Mouse (Mus musculus) heart, embryonic 15.5 days (tissue): ENCODE measurements around the gene Sgpp2. TPM values are rescaled to one million over a fixed set of nuclear protein-coding genes. Genes with fewer than 3 reads are reported as not detected.

ENCODE experiments used
- ATAC-seq: fragments of 200-750 bp; cut with Nextera tagmentation; replicated peaks from 2 replicates; pipeline ENCODE4 v1.8.0; 2017; ENCODE audit warnings: low read depth, moderate TSS enrichment; ENCODE audit not compliant: insufficient number of reproducible peaks, insufficient read depth, low FRiP score
- H3K27ac ChIP-seq: fragments of 300-500 bp; sonication (generic); 2 replicates; pipeline ENCODE4 v1.5.1; 2015; ENCODE audit warnings: mild to moderate bottlenecking, inconsistent platforms
- H3K27me3 ChIP-seq: fragments of 300-500 bp; sonication (generic); 2 replicates; pipeline ENCODE4 v1.6.1; 2015; ENCODE audit warnings: inconsistent platforms
- H3K36me3 ChIP-seq: fragments of 300-500 bp; sonication (generic); 2 replicates; pipeline ENCODE4 v1.6.1; 2015; ENCODE audit warnings: mild to moderate bottlenecking, inconsistent platforms
- H3K4me1 ChIP-seq: fragments of 300-500 bp; sonication (generic); replicated peaks from 2 replicates; pipeline ENCODE4 v1.6.1; 2015; ENCODE audit warnings: inconsistent platforms
- H3K4me2 ChIP-seq: fragments of 300-500 bp; sonication (generic); 2 replicates; pipeline ENCODE4 v1.6.1; 2015; ENCODE audit warnings: inconsistent platforms, mild to moderate bottlenecking, moderate library complexity
- H3K4me3 ChIP-seq: fragments of 300-500 bp; sonication (generic); 2 replicates; pipeline ENCODE4 v1.5.1; 2015; ENCODE audit warnings: mild to moderate bottlenecking, inconsistent platforms
- H3K9ac ChIP-seq: fragments of 300-500 bp; sonication (generic); 2 replicates; pipeline ENCODE4 v1.6.1; 2015; ENCODE audit warnings: mild to moderate bottlenecking, inconsistent platforms
- H3K9me3 ChIP-seq: fragments of 300-500 bp; sonication (generic); replicated peaks from 2 replicates; pipeline ENCODE4 v1.6.1; 2016; ENCODE audit warnings: inconsistent platforms
- WGBS: fragments of 180-500 bp; shearing (Covaris S2); methylation state at CpG from one replicate; pipeline ENCODE4 v1.1.7; 2015; ENCODE audit warnings: mixed read lengths; 5-methylcytosine and 5-hydroxymethylcytosine counted together
- polyA plus RNA-seq: library from polyadenylated mRNA; unstranded; fragments of >200 nt; fragmentation: Nextera tagmentation; extraction: Ambion mirVana; gene quantifications from 2 replicates; pipeline ENCODE4 v1.2.1, GENCODE M21; 2015

Gene Sgpp2
- polyA plus RNA-seq, 1 experiment from 2014 or later = 0.25 TPM

GRCm38 (mm10) chr1:78451070-78451854 is 141.1 kb downstream of the Sgpp2 start:
- 79% methylated on average over 12 of the region's 12 CpGs for WGBS
- ATAC-seq = no peak

GRCm38 (mm10) chr1:78452544-78452943 is 142.4 kb downstream of the Sgpp2 start:
- Histone ChIP-seq H3K9ac (no peak overlapping the region), H3K9me3 (no peaks in the 10 kb centered on the region), H3K27me3 (no peaks in the 10 kb centered on the region), H3K4me3 (no peak overlapping the region), H3K36me3 (peaks cover 57% of the 10 kb centered on the region), H3K4me1 (no peaks in the 10 kb centered on the region), H3K4me2 (no peak overlapping the region), H3K27ac (no peak overlapping the region)
- no peak for ATAC-seq
- 86% methylated on average over 6 of the region's 6 CpGs for WGBS

More at GRCm38 (mm10) chr1:78451070-78451854, 141.1 kb downstream of the Sgpp2 start:
- Histone ChIP-seq H3K9ac (no peak overlapping the region), H3K27ac (no peak overlapping the region), H3K36me3 (peaks cover 51% of the 10 kb centered on the region), H3K4me2 (no peak overlapping the region), H3K27me3 (no peaks in the 10 kb centered on the region), H3K4me3 (no peak overlapping the region), H3K4me1 (no peaks in the 10 kb centered on the region), H3K9me3 (no peaks in the 10 kb centered on the region)

GRCm38 (mm10) chr1:78453886-78454285 is 143.7 kb downstream of the Sgpp2 start:
- Histone ChIP-seq H3K9ac (no peak overlapping the region), H3K27ac (no peak overlapping the region), H3K4me2 (no peak overlapping the region), H3K27me3 (no peaks in the 10 kb centered on the region), H3K36me3 (peaks cover 58% of the 10 kb centered on the region), H3K4me3 (no peak overlapping the region), H3K4me1 (no peaks in the 10 kb centered on the region), H3K9me3 (no peaks in the 10 kb centered on the region)
- no peak for ATAC-seq
- WGBS = 90% methylated on average over 8 of the region's 8 CpGs

GRCm38 (mm10) chr1:78454659-78455058 is 144.5 kb downstream of the Sgpp2 start:
- no peaks in the 10 kb centered on the region for H3K4me1 ChIP-seq
- no peak overlapping the region for H3K27ac ChIP-seq
- no peak overlapping the region for H3K4me2 ChIP-seq
- WGBS = 38% methylated on average over 7 of the region's 7 CpGs
- no peak overlapping the region for H3K9ac ChIP-seq
- no peak overlapping the region for H3K4me3 ChIP-seq
- H3K27me3 ChIP-seq = no peaks in the 10 kb centered on the region
- H3K36me3 ChIP-seq = peaks cover 60% of the 10 kb centered on the region
- no peaks in the 10 kb centered on the region for H3K9me3 ChIP-seq
- ATAC-seq = no peak

Other genes with a start within 250 kb of the Sgpp2 start
- gene Pax3, start 113.2 kb upstream of the Sgpp2 start, polyA plus RNA-seq = 0.08 and 0.15 TPM in 2 replicates
- 89.4 and 93.1 TPM in 2 replicates for gene Farsb, start 178.6 kb downstream of the Sgpp2 start, polyA plus RNA-seq
- gene Mogat1, start 200.6 kb downstream of the Sgpp2 start, polyA plus RNA-seq = not detected in 2 replicates
- gene BC035947, start 201.8 kb downstream of the Sgpp2 start, polyA plus RNA-seq = 0.04 TPM in 1 of 2 replicates, not detected in the other